Mouse (Mus musculus): ENCODE measurements around the gene Vwce. TPM values are rescaled to one million over a fixed set of nuclear protein-coding genes. Genes with fewer than 3 reads are reported as not detected.

The Vwce gene
- polyA plus RNA-seq, 1 experiment from 2014 or later, result 0.27 TPM

GRCm38 (mm10) chr19:10677915-10678771, 44.1 kb downstream of the Vwce start, which contains the start of gene Pga5:
Gene Pga5, minus strand, starts transcription at chr19:10678071.
- Histone ChIP-seq H3K27ac (0 out of 2 replicates have a peak within 1 kb of the TSS, but pooled peaks have one; percentile 7), H3K27me3 (no peaks in the 10 kb centered on the region)
- 46% methylated on average over 6 of the region's 6 CpGs for WGBS

GRCm38 (mm10) chr19:10678772-10679067, 44.7 kb downstream of the Vwce start:
- H3K4me3 ChIP-seq, result no peak overlapping the region
- ATAC-seq, result peak; percentile 57; the same call in 1 of the 2 replicates
- no peak overlapping the region for H3K9ac ChIP-seq
- WGBS, result 84% methylated on average over 1 of the region's 1 CpGs
- H3K27me3 ChIP-seq, result no peaks in the 10 kb centered on the region
- no peak overlapping the region for H3K4me2 ChIP-seq
- no peaks in the 10 kb centered on the region for H3K36me3 ChIP-seq (ENCODE audit: poor library complexity, severe bottlenecking)
- 0 out of 2 replicates have a peak overlapping the region, but pooled peaks have one; percentile 7 for H3K27ac ChIP-seq
- H3K4me1 ChIP-seq, result no peaks in the 10 kb centered on the region; the same call in 1 of the 2 replicates
- H3K9me3 ChIP-seq (replicated peaks), result no peaks in the 10 kb centered on the region

More at GRCm38 (mm10) chr19:10677915-10678771, 44.1 kb downstream of the Vwce start, which contains the start of gene Pga5:
- Histone ChIP-seq H3K36me3 (ENCODE audit: poor library complexity, severe bottlenecking) (no peaks in the 10 kb centered on the region), H3K9me3 (replicated peaks) (no peaks in the 10 kb centered on the region), H3K4me2 (no peak within 1 kb of the TSS), H3K9ac (no peak within 1 kb of the TSS), H3K4me1 (no peaks in the 10 kb centered on the region; the same call in 1 of the 2 replicates), H3K4me3 (no peak within 1 kb of the TSS)
- peak; percentile 75 for ATAC-seq

GRCm38 (mm10) chr19:10681571-10681970, 47.6 kb downstream of the Vwce start:
- WGBS, result 80% methylated on average over 4 of the region's 4 CpGs
- H3K4me3 ChIP-seq, result no peak overlapping the region
- H3K9me3 ChIP-seq (replicated peaks), result no peaks in the 10 kb centered on the region
- H3K36me3 ChIP-seq (ENCODE audit: poor library complexity, severe bottlenecking), result no peaks in the 10 kb centered on the region
- no peaks in the 10 kb centered on the region; the same call in 1 of the 2 replicates for H3K4me1 ChIP-seq
- H3K9ac ChIP-seq, result no peak overlapping the region
- H3K27ac ChIP-seq, result no peak overlapping the region
- ATAC-seq, result no peak
- no peak overlapping the region for H3K4me2 ChIP-seq
- H3K27me3 ChIP-seq, result no peaks in the 10 kb centered on the region

GRCm38 (mm10) chr19:10685081-10685480, 51.1 kb downstream of the Vwce start:
- Histone ChIP-seq H3K4me1 (peaks cover 16% of the 10 kb centered on the region), H3K4me2 (no peak overlapping the region), H3K36me3 (ENCODE audit: poor library complexity, severe bottlenecking) (no peaks in the 10 kb centered on the region), H3K4me3 (no peak overlapping the region), H3K27ac (no peak overlapping the region), H3K9ac (no peak overlapping the region), H3K27me3 (no peaks in the 10 kb centered on the region), H3K9me3 (replicated peaks) (no peaks in the 10 kb centered on the region)
- 93% methylated on average over 9 of the region's 9 CpGs for WGBS
- no peak for ATAC-seq

- H3K9me3 ChIP-seq (replicated peaks), result no peaks in the 10 kb centered on the region
- H3K27ac ChIP-seq, result no peak overlapping the region
- H3K27me3 ChIP-seq, result no peaks in the 10 kb centered on the region
- ATAC-seq, result no peak
- H3K4me3 ChIP-seq, result no peak overlapping the region
- H3K4me1 ChIP-seq, result peaks cover 23% of the 10 kb centered on the region
- no peak overlapping the region for H3K9ac ChIP-seq
- no peak overlapping the region for H3K4me2 ChIP-seq
- H3K36me3 ChIP-seq (ENCODE audit: poor library complexity, severe bottlenecking), result no peaks in the 10 kb centered on the region
- 86% methylated on average over 2 of the region's 2 CpGs for WGBS
These were observed 51.7 kb downstream of the Vwce start for GRCm38 (mm10) chr19:10685727-10686126.

- ATAC-seq, result peak; percentile 93
- peak within 1 kb of the TSS; percentile 86 for H3K9ac ChIP-seq
- no peaks in the 10 kb centered on the region for H3K9me3 ChIP-seq (replicated peaks)
- H3K4me3 ChIP-seq, result peak within 1 kb of the TSS; percentile 76
- H3K4me1 ChIP-seq, result peaks cover 37% of the 10 kb centered on the region
- WGBS, result under 1% methylated on average over 69 of the region's 74 CpGs
- no peaks in the 10 kb centered on the region for H3K36me3 ChIP-seq (ENCODE audit: poor library complexity, severe bottlenecking)
- H3K4me2 ChIP-seq, result peak within 1 kb of the TSS; percentile 84
- H3K27ac ChIP-seq, result peak within 1 kb of the TSS; percentile 95
- no peaks in the 10 kb centered on the region for H3K27me3 ChIP-seq
These were observed 54.7 kb downstream of the Vwce start, which contains the start of gene Vps37c for GRCm38 (mm10) chr19:10688537-10689352. Gene Vps37c, plus strand, starts transcription at chr19:10688735.

- H3K4me3 ChIP-seq, result peak overlapping the region; percentile 76
- peak; percentile 0; the same call in 1 of the 2 replicates for ATAC-seq
- peak overlapping the region; percentile 84 for H3K4me2 ChIP-seq
- peaks cover 37% of the 10 kb centered on the region for H3K4me1 ChIP-seq
- peak overlapping the region; percentile 86 for H3K9ac ChIP-seq
- 43% methylated on average over 5 of the region's 5 CpGs for WGBS
- H3K27ac ChIP-seq, result peak overlapping the region; percentile 95
- H3K36me3 ChIP-seq (ENCODE audit: poor library complexity, severe bottlenecking), result no peaks in the 10 kb centered on the region
- no peaks in the 10 kb centered on the region for H3K27me3 ChIP-seq
- no peaks in the 10 kb centered on the region for H3K9me3 ChIP-seq (replicated peaks)
These were observed 55.6 kb downstream of the Vwce start for GRCm38 (mm10) chr19:10689470-10690166.

- Histone ChIP-seq H3K36me3 (ENCODE audit: poor library complexity, severe bottlenecking) (no peaks in the 10 kb centered on the region), H3K27me3 (no peaks in the 10 kb centered on the region), H3K27ac (no peak overlapping the region), H3K9ac (peak overlapping the region; percentile 86), H3K9me3 (replicated peaks) (no peaks in the 10 kb centered on the region), H3K4me2 (peak overlapping the region; percentile 84), H3K4me1 (peaks cover 40% of the 10 kb centered on the region), H3K4me3 (peak overlapping the region; percentile 76; the same call in 1 of the 2 replicates)
- no peak for ATAC-seq
- 86% methylated on average over 3 of the region's 3 CpGs for WGBS
These were observed 56.3 kb downstream of the Vwce start for GRCm38 (mm10) chr19:10690336-10690735.

GRCm38 (mm10) chr19:10691121-10691520, 57.1 kb downstream of the Vwce start:
- 90% methylated on average over 4 of the region's 4 CpGs for WGBS
- H3K9ac ChIP-seq, result peak overlapping the region; percentile 21; the same call in 1 of the 2 replicates
- no peaks in the 10 kb centered on the region for H3K36me3 ChIP-seq (ENCODE audit: poor library complexity, severe bottlenecking)
- no peaks in the 10 kb centered on the region for H3K9me3 ChIP-seq (replicated peaks)
- H3K4me3 ChIP-seq, result no peak overlapping the region
- peaks cover 48% of the 10 kb centered on the region for H3K4me1 ChIP-seq
- no peak overlapping the region for H3K4me2 ChIP-seq
- H3K27ac ChIP-seq, result no peak overlapping the region
- H3K27me3 ChIP-seq, result no peaks in the 10 kb centered on the region
- ATAC-seq, result no peak

GRCm38 (mm10) chr19:10691660-10692059, 57.6 kb downstream of the Vwce start:
- peak overlapping the region; percentile 21; the same call in 1 of the 2 replicates for H3K9ac ChIP-seq
- no peaks in the 10 kb centered on the region for H3K27me3 ChIP-seq
- H3K4me1 ChIP-seq, result peaks cover 52% of the 10 kb centered on the region
- no peak overlapping the region; the same call in 1 of the 2 replicates for H3K27ac ChIP-seq
- ATAC-seq, result no peak
- no peaks in the 10 kb centered on the region for H3K9me3 ChIP-seq (replicated peaks)
- H3K4me2 ChIP-seq, result no peak overlapping the region
- 78% methylated on average over 3 of the region's 3 CpGs for WGBS
- no peak overlapping the region for H3K4me3 ChIP-seq
- no peaks in the 10 kb centered on the region for H3K36me3 ChIP-seq (ENCODE audit: poor library complexity, severe bottlenecking)

- H3K4me1 ChIP-seq, result peaks cover 54% of the 10 kb centered on the region
These were observed 58.3 kb downstream of the Vwce start for GRCm38 (mm10) chr19:10692361-10692760.

More at GRCm38 (mm10) chr19:10692361-10692760, 58.3 kb downstream of the Vwce start:
- Histone ChIP-seq H3K27ac (no peak overlapping the region), H3K4me3 (no peak overlapping the region), H3K9me3 (replicated peaks) (no peaks in the 10 kb centered on the region), H3K27me3 (no peaks in the 10 kb centered on the region), H3K36me3 (ENCODE audit: poor library complexity, severe bottlenecking) (no peaks in the 10 kb centered on the region), H3K4me2 (no peak overlapping the region), H3K9ac (no peak overlapping the region)
- no peak for ATAC-seq
- 93% methylated on average over 4 of the region's 4 CpGs for WGBS

Measured in forebrain, embryonic 13.5 days (tissue).